Mouse (Mus musculus) forelimb bud, embryonic 11.5 days (tissue): ENCODE measurements around the gene Gm7030.
"Not testable (repeated sequence)": the region's sequence is repeated elsewhere in the genome, so short reads cannot be mapped to it uniquely, and the experiment has no call there.

Experiments
- DNase-seq: peaks from one replicate; pipeline ENCODE4 v3.0.0-alpha.2; 2012; ENCODE audit warnings: low read depth, low spot score

The Gm7030 gene

DNA sequence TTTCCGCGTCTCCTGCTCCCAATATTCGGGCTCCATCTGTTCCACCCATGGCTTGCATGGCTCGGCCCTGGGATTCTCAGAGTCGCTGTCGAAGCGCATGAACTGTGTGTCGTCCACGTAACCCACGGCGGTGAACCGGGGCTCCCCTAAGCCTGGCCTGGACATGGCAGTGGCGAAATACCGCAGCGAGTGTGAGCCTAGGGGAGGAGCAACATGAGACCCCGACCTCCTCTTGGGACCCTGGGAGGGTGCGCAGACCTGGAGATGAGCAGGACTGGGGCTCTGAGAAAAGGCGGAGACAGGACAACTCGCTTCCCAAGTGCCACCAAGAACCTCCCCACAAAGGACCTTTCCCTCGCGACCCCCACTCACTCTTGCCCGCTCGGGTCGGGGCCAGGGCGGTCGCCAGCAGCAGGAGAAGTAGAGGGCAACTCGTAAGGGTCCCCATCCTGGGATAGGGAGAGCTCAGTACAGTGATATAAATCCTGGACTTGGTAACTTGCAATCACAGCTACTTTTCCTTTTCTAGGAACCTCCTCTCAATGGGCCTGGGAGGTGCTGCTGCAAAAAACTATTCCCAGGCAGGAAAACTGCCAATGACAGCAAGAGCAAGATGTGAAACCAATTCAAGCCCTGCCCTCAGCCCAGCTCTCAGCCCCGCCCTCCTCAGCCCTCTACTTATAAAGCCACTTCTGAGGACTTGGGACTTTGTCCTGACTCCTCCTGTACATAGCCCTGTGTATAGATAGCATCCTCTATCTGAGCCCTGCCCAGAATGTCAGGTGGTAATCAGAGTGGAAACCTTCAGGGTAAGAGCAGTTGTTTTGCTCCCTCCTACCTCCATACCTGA is at the start of gene Gm7030:
Gene Gm7030 (minus strand): TSS at position 458 of the 850 bp plus-strand sequence.
- DNase-seq, result not testable (repeated sequence)

DNA sequence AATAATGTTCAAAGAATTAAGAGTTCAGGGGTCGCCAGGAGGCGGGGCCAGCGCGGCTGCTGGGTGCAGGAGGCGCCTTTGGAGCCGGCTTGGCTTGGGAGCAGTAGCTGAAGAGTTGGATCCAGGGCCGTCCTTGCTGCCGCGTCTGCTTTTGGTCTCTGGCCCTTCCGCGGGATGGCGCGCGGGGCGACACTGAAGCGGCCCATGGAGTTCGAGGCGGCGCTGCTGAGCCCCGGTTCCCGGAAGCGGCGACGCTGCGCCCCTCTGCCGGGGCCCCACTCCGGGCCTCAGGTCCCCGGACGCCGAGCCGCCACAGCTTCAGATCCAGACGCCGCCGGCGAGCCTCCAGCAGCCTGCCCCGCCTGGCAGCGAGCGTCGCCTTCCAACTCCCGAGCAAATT is 49.7 kb upstream of the Gm7030 start:
- not testable (repeated sequence) for DNase-seq

DNA sequence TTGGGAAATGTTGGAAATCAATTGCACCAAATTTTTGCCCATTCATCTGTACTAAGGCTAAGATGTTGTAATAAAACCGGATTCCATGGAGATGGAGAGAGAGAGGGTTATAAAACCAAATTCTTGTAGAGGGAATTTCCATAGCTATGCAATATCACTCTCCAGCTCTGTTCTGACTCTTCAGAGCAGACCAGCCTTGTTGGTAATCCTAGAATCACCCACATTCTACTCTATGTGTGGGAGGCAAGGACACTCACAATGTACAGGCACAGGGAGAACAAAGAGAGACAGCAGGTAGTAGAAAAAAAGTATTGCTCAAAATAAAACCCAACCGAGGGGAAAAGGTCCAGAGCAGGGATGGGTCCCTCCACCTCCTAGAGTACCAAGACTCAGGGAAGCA is 46.9 kb upstream of the Gm7030 start:
- DNase-seq, result not testable (repeated sequence)

DNA sequence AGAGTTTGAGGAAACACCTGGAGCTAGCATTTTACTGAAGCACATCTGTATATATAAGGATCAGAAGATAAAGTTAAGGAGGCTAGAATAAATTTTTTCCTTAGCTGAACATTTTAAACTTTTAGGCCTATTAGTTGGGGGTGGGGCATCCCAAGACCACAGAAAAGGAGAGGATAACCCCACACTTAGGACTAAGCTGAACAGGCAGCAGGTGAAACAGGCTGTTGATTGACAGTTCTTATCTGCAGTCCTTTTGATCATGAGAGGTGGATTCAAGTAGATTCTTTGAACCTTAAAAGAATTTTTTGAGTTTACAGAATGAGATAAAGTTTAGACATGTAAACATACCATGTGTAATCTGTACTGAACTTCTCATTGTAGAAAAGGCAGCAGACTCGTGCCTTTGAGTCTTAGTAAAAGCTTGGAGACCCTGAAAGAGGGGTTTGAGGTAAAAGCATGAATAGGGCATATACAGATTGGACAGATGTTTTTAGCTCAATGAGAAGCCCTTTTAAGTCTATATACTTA is 41.1 kb upstream of the Gm7030 start:
- no peak for DNase-seq

DNA sequence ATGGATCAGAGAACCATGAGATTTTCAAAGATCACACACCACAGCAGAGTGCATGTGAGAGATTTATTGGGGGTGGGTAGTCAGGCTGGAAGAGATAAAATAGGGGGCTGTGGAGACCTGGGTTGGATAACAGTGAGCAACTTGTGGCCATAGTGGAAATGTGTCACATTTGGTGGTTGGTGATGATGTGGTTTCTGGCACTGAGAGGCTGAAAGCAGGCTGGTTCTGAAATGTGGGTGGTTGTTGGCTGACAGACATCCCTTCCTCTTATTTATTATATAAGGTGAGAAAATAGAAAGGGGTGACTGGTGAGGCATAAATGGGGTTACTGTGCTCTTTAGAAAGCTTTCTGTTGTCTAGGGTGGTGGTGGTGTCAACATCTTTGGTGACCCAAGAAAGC is 40.5 kb upstream of the Gm7030 start:
- no peak for DNase-seq

DNA sequence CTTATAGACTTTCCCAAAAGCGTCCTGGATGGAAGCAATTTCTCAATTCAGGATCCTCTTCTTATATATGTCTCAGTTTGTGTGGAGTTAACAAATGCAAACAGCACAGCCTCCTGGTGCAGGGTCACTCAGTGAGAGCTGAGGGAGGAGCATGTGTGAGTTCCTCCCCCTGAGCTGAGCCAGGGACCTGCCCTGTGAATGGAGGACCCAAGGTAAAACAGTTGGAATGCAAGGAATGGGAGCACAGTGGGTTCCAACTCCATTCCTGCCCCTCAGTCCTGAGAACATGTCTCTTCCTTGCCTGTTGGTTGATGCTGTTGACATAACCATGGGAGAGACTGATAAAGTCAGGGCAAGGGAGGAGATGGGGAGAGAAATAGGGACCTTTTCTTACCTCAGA is 39.9 kb upstream of the Gm7030 start:
- DNase-seq, result not testable (repeated sequence)

DNA sequence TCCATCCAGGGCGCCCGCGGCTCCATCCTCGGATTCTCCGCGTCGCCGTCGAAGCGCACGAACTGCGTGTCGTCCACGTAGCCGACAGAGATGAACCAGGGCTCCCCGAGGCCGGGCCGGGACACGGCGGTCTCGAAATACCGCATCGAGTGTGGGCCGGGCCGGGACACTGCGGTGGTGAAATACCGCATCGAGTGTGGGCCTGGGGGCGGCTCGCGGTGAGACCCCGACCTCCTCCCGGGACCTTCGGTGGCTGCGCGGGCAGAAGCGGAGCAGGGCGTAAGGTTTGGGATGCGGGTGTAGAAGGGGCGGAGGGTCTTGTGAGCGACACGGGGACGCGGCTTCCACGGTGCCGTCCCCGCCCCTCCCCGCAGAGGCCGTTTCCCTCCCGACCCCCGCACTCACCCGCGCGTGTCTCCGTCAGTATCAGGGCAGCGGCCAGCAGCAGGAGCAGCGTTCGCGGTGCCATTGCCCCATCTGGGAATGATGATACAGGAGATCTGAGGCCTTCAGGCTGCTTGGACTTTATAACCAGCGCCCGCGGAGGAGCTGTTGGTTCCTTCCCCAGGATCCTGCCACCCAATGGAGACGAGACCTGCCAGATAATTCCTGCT is 38.9 kb upstream of the Gm7030 start, which contains the start of gene Gm8909:
Gene Gm8909 (minus strand): TSS at position 499 of the 614 bp plus-strand sequence.
- no peak for DNase-seq

DNA sequence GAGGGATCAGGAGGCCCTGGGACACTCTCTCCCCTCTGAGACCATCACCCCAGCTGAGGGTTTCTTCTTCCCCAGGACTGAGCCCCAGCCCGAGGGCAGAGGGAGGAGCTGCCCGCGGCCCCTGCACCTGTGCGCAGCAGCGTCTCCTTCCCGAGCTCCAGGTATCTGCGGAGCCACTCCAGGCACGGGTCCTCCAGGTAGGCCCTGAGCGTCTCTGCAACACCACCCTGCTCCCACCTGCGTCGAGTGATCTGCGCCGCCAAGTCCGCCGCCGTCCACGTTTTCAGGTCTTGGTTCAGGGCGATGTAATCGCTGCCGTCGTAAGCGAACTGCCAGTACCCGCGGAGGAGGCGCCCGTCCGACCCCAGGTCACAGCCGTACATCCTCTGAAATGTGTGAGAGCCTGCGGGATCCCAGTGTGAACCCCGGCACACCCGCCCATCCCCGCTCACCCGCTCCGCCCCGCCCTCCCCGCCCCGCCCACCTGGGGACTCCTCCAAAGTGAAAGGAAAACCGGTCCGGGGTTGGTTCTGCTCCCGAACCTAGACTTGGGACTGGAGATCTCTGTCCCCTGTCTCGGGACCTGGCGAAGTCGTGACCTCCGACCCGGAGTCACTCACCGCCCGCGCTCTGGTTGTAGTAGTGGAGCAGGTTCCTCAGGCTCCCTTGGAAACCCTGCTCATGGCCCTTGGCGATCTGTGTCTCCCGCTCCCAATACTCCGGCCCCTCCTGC is 38.2 kb upstream of the Gm7030 start:
- no peak for DNase-seq

DNA sequence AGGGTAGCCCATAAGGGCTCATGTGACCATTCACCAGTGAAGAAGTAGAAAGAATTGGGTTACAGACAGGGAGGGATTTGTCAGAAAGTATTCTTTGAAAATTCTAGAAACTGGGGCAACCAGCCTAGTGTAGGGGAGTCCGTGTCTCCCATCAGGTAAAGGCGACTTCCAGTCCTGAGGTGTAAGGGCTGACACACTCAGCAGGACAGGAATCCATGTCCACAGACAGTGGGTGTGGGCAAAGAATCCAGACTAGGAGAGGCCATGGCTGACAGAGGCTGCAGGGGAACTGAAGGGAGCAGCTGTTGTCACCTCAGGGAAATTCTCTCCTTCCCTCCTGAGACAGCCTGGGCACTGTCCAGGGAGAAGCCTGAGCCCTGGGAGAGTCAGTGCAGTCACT is 37.7 kb upstream of the Gm7030 start:
- DNase-seq, result not testable (repeated sequence)

DNA sequence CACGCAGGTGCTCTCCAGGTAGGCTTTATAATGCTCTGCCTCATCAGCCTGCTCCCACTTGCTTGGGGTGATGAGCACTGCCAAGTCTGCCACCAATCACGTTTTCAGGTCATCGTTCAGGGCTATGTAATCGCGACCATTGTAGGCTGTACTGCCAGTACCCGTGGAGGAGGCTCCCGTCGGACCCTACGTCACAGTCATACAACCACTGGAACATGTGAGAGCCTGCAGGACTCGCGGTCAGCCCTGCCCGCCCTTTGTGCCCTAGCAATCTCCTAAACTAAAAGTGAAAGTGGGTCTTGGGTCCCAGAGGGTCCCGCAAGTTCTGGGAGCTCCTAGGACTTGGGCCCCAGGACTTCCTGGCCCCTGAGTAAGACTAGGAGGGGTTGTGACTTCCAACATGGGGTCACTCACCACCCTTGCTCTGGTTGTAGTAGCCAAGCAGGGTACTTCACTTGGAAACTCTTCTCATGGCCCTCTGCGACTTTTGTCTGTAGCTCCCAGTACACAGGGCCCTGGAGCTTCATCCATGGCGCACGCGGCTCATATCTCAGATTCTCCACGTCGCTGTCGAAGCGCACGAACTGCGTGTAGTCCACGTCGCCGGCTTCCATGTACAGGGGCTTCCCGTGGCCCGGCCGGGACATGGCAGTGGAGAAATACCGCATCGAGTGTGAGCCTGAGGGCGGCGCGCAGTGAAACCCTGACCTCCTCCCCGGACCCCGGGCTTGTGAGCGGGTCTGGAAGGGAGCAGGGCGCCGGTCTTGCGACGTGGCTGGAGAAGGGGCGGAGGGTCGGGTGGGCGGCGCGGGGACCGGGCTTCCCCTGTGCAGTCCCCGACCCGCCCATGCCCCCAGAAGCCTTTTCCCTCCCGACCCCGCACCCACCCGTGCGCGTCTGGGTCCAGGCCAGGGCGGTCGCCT is 32.2 kb upstream of the Gm7030 start:
- no peak for DNase-seq

DNA sequence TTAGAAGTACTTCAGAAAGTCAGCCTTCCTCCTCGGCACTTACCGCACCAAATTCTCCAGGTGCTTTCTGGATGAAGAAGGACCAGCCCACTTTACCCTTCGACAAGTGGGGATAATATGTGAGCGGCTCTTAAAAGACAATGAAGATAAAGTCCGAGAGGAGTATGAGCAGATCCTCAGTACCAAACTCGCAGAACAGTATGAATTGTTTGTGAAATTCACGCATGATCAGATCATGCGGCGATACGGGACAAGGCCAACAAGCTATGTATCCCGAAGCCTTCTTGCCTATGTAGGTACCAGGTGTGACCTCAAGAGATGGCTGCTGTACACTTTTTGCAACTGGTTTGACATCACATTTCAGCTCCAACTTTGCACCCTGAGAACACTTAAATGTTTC is 29.0 kb upstream of the Gm7030 start:
- DNase-seq, result not testable (repeated sequence)

DNA sequence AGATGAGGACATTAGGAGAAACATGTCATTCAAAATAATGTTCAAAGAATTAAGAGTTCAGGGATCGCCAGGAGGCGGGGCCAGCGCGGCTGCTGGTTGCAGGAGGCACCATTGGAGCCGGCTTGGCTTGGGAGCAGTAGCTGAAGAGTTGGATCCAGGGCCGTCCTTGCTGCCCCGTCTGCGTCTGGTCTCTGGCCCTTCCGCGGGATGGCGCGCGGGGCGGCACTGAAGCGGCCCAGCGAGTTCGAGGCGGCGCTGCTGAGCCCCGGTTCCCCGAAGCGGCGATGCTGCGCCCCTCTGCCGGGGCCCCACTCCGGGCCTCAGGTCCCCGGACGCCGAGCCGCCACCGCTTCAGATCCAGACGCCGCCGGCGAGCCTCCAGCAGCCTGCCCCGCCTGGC is 28.6 kb upstream of the Gm7030 start:
- not testable (repeated sequence) for DNase-seq

DNA sequence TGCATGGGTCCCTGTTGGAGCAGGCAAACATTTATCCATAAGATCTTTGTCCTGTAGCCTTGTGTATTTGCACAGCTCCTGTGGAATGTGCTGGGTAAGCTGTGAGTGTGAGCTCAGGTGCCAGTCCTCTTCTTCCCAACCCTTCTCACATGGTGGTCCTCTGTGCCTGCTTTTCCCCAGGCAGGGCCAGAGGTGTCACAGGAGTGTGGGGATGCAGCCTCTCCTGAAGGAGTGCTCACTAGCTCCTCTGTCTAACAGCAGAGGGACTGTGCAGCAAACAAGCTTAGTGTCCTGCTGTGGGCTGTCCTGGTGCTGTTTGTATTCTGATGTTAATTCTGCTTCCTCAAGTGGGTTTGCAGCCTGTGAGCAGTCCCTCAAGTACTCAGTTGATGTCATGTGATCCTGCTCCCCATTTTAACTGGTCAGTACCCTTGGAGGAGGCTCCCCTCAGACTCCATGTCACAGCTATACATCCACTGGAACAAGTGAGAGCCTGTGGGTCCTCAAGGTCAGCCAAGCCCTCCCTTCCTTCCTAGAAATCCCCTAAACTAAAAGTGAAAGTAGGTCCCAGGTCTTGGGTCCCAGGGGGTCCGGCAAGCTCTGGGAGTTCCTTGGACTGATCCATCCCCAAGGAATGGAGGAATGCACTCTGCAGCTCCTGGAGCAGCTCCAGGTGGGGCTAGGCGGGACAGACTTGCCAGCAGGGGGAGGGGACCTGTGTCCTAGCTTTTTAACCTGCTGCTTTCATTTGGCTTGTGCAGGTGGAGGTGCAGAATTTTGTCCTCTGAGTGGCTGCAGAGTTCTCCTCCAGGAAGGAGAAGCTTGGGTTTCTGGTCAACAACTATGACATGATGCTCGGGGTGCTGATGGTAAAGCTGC is 25.3 kb upstream of the Gm7030 start:
- no peak for DNase-seq

DNA sequence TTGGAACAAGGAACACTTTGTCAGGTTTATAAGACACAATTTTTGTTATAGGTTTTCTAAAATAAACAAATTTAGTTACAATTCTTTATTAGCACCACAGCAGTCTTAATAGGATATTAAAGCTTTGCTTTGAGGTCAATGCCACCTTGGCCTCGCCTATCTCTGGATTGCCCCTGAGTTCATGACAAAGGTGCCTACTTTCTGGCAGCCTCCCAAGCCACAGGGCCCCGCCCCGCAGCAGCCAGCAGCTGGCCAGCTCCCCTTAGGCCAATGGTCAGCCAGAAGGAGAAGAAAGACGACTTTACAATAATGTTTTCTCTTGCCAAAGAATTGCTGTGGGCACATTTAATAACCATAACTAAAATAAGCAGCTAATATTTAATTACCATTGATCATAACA is 22.0 kb upstream of the Gm7030 start:
- not testable (repeated sequence) for DNase-seq

DNA sequence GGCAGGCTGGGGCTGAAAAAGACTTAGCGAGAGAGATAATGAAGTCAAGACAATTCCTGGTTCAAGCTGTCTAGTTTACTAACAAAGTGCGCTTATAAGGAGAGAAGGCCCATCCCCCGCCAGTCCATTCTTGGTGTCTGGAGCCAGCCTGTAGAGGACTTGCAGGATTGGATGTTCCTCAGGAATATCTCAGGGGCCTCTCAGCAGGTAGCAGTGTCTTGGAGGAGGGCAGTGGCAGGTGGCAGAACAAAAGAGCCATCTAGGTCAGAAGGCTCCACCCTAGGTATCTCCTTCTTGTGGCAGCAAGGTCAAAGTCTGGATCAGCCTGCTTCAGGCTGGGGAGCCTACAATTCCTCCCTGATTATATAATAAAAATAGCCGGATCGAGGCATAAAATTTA is 19.2 kb upstream of the Gm7030 start:
- DNase-seq, result not testable (repeated sequence)

DNA sequence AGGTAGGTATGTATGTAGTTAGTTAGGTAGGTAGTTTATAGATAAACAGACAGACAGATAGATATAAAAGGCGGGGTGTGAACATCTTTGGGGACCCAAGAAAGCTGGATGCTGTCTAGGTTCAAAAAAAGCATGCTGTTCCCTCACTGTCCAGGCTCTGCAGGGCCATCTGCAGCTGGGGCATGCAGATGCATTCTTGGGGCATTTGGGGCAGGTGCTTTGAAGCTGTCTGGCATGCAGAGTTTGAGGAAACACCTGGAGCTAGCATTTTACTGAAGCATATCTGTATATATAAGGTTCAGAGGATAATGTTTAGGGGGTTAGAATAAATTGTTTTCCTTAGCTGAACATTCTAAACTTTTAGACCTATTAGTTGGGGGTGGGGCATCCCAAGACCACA is 17.7 kb upstream of the Gm7030 start:
- DNase-seq, result not testable (repeated sequence)

DNA sequence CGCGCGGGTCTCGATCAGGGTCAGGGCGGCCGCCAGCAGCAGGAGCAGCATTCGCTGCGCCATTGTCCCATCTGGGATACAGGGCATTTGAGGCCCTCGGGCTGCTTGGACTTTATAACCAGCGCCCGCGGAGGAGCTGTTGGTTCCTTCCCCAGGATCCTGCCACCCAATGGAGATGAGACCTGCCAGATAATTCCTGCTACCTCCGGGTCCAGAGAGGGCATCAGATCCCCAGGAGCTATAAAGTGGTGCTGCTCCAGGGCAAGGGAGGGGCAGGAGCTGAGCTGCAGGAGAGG is 16.6 kb upstream of the Gm7030 start:
- not testable (repeated sequence) for DNase-seq

DNA sequence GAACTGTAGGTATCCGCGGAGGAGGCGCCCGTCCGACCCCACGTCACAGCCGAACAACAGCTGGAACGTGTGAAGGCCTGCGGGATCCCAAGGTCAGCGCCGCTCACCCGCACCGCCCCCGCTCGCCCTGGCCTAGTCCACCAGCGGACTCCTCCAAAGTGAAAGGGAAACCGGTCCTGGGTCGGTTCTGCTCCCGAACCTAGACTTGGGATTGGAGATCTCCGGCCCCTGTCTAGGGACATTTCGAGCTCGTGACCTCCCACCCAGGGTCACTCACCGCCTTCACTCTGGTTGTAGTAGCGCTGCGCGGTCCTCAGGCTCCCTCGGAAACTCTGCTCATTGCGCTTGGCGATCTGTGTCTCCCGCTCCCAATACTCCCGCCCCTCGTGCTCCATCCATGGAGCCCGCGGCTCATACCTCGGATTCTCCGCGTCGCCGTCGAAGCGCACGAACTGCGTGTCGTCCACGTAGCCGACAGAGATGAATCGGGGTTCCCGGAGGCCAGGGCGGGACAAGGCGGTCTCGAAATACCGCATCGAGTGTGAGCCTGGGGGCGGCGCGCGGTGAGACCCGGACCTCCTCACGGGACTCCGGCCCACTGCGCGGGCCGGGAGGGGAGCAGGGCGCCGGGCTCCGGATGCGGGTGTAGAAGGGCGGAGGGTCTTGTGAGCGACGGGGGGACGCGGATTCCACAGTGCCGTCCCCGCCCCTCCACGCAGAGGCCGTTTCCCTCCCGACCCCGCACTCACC is 16.1 kb upstream of the Gm7030 start:
- no peak for DNase-seq

DNA sequence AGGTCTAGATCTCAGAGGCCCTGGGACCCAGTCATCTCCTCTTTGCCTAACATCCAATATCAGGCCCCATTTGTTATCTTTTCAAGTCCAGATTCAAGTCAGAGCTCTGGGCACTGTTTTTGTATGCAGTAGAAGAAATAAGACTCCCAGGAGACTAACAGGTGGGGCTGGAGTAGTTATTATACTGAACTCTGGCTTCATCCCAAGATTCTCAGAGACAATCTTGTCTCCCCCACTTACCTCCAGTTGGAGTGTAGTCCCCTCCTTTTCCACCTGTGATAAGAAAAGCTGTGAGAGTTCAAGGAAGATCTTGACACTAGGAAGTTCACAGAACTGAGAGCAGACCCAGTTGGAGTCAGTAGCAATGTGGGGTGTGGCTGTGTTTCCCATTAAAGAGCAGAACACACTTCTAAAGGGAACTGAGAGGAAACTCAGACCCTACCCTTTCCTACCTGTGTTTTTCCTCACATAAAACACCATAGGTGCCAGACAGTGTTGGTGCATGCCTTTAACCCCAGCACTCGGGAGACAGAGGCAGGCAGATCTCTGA is 7.1 kb upstream of the Gm7030 start:
- DNase-seq, result not testable (repeated sequence)
